Mouse (Mus musculus) stomach, postnatal 0 days (tissue): ENCODE measurements at regions not wholly inside any gene's neighbourhood (a gene's known extent, or its start where the extent isn't known, plus 50 kb on each side); places are given as distances from the start of the nearest gene placed in this dataset.

Experiments
- ATAC-seq: fragments of 200-750 bp; cut with Nextera tagmentation; 2 replicates; pipeline ENCODE4 v1.8.0; 2017; ENCODE audit not compliant: low FRiP score, low TSS enrichment
- DNase-seq: peaks from one replicate; pipeline ENCODE4 v3.0.0-alpha.2; 2016; ENCODE audit warnings: low spot score
- H3K27ac ChIP-seq: fragments of 300-500 bp; sonication (generic); replicated peaks from 2 replicates; pipeline ENCODE4 v1.5.1; 2014; ENCODE audit warnings: mild to moderate bottlenecking, control low read depth
- H3K27me3 ChIP-seq: fragments of 300-500 bp; sonication (generic); 2 replicates; pipeline ENCODE4 v1.6.1; 2014; ENCODE audit warnings: low read length; ENCODE audit not compliant: control insufficient read depth, insufficient read depth
- H3K36me3 ChIP-seq: fragments of 300-500 bp; sonication (generic); 2 replicates; pipeline ENCODE4 v1.6.1; 2014; ENCODE audit warnings: low read length, mixed read lengths; ENCODE audit not compliant: control insufficient read depth, insufficient read depth
- H3K4me1 ChIP-seq: fragments of 300-500 bp; sonication (generic); replicated peaks from 2 replicates; pipeline ENCODE4 v1.6.1; 2014; ENCODE audit warnings: antibody characterized with exemption; ENCODE audit not compliant: control insufficient read depth, insufficient read depth
- H3K4me2 ChIP-seq: fragments of 300-500 bp; sonication (generic); replicated peaks from 2 replicates; pipeline ENCODE4 v1.6.1; 2014; ENCODE audit warnings: low read depth, mild to moderate bottlenecking, control low read depth, moderate library complexity
- H3K4me3 ChIP-seq: fragments of 300-500 bp; sonication (generic); 2 replicates; pipeline ENCODE4 v1.5.1; 2014; ENCODE audit warnings: low read depth, low read length, control low read depth
- H3K9ac ChIP-seq: fragments of 300-500 bp; sonication (generic); 2 replicates; pipeline ENCODE4 v1.6.1; 2014; ENCODE audit warnings: mild to moderate bottlenecking, low read length, control low read depth, mixed read lengths
- H3K9me3 ChIP-seq: fragments of 300-500 bp; sonication (generic); 2 replicates; pipeline ENCODE4 v1.6.1; 2016; ENCODE audit warnings: low read length; ENCODE audit not compliant: control insufficient read depth
- CTCF ChIP-seq: IDR thresholded peaks from 2 replicates; pipeline ENCODE4 v1.5.1; 2016; ENCODE audit warnings: antibody characterized with exemption, low read depth, mild to moderate bottlenecking, moderate library complexity
- EP300 ChIP-seq: optimal IDR thresholded peaks from 2 replicates; pipeline ENCODE3; 2016; ENCODE audit warnings: antibody characterized with exemption
- WGBS: fragments of 180-500 bp; shearing (Covaris S2); extraction: QIAGEN DNeasy Blood & Tissue Kit; methylation state at CpG from one replicate; pipeline ENCODE4 v1.1.7; 2014; 5-methylcytosine and 5-hydroxymethylcytosine counted together

DNA sequence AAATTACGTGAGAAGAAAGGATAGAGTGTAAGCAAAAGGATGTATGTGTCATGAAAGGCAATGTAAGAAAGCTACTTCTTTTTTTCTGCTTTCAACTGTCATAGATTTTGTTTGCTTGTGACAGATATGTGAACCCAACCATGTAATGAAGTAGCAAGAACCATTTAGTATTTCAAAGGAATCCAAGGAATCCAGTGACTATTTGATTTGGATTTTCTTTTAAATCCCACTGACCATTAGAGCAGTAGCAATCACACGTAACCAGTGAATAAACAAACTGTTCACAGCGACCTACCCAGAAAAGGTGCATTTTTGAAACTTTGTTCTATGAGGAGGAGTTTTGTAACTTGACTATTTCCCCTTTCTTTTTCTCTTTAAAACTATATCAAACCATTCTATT is 981.2 kb upstream of the Luzp2 start:
- Histone ChIP-seq H3K27ac (no peak overlapping the region), H3K9me3 (no peaks in the 10 kb centered on the region), H3K9ac (no peak overlapping the region), H3K4me2 (no peak overlapping the region), H3K27me3 (no peaks in the 10 kb centered on the region), H3K36me3 (no peaks in the 10 kb centered on the region), H3K4me1 (no peaks in the 10 kb centered on the region), H3K4me3 (no peak overlapping the region)
- no peak for DNase-seq
- TF ChIP-seq EP300 (no peak), CTCF (no peak)
- no peak for ATAC-seq
- 36% methylated on average over 3 of the region's 3 CpGs for WGBS

- no peak for TF ChIP-seq EP300
- no peak for TF ChIP-seq CTCF
- 81% methylated on average over 2 of the region's 2 CpGs for WGBS
Observed at GRCm38 (mm10) chr7:53872480-53873200, 962.7 kb upstream of the Luzp2 start.

DNA sequence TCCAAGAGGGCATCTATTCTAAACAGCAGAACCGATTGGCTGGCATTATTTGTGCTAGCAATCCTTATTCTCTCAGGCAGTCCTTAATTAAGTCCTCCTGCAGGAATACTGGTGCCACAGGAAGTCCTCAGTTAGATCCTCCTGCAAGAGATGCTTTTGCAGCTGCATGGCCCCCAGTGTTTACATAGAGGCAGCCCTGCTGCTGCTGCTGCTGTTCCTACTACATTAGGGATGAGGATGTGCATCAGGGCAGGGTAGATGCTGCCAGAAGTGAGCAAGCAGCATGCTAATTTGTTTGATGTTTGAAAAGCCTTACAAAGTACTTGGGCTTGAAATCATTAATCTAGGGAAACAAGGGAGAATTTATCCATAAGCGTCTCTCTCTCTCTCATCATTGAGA is 922.3 kb upstream of the Luzp2 start:
- Histone ChIP-seq H3K9me3 (no peaks in the 10 kb centered on the region), H3K4me2 (no peak overlapping the region), H3K27me3 (no peaks in the 10 kb centered on the region), H3K9ac (no peak overlapping the region), H3K36me3 (no peaks in the 10 kb centered on the region), H3K4me3 (no peak overlapping the region), H3K4me1 (no peaks in the 10 kb centered on the region), H3K27ac (no peak overlapping the region)
- ATAC-seq = no peak
- WGBS = 58% methylated on average over 2 of the region's 2 CpGs
- no peak for DNase-seq
- no peak for TF ChIP-seq CTCF
- no peak for TF ChIP-seq EP300

More at GRCm38 (mm10) chr7:53872480-53873200, 962.7 kb upstream of the Luzp2 start:
- Histone ChIP-seq H3K9ac (no peak overlapping the region), H3K27ac (no peak overlapping the region), H3K4me1 (no peaks in the 10 kb centered on the region), H3K9me3 (no peaks in the 10 kb centered on the region), H3K4me2 (no peak overlapping the region), H3K27me3 (no peaks in the 10 kb centered on the region), H3K4me3 (no peak overlapping the region), H3K36me3 (no peaks in the 10 kb centered on the region)
- ATAC-seq (no peak), DNase-seq (no peak)

DNA sequence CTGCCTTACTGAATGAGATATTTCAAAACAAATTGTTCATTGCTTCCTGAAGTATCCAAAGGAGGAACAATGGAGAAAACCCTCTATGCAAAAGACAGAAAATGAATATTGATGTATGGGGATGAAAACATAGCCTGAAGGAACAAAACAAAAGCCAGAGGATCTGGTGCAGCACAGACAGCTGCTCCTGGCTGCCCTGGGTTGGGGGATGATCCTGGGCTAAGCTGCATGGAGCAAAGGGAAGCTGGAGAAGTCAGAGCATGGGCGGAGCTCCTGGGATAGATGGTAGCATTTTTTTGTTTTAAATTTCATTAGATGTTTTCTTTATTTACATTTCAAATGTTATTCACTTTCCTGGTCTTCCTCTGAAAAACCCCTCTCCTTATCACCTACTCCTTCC is 879.6 kb upstream of the Luzp2 start:
- H3K4me1 ChIP-seq = no peaks in the 10 kb centered on the region
- H3K9ac ChIP-seq = no peak overlapping the region
- WGBS = 65% methylated on average over 1 of the region's 1 CpGs
- ATAC-seq (no peak), DNase-seq (no peak)
- TF ChIP-seq CTCF = no peak
- no peak for TF ChIP-seq EP300
- no peak overlapping the region for H3K4me3 ChIP-seq
- H3K4me2 ChIP-seq = no peak overlapping the region
- no peak overlapping the region for H3K27ac ChIP-seq
- H3K36me3 ChIP-seq = no peaks in the 10 kb centered on the region
- no peaks in the 10 kb centered on the region for H3K9me3 ChIP-seq
- no peaks in the 10 kb centered on the region for H3K27me3 ChIP-seq

GRCm38 (mm10) chr7:53975480-53975879 is 859.8 kb upstream of the Luzp2 start:
- TF ChIP-seq CTCF (no peak), EP300 (no peak)
- Histone ChIP-seq H3K4me3 (no peak overlapping the region), H3K27ac (no peak overlapping the region), H3K36me3 (no peaks in the 10 kb centered on the region), H3K4me2 (no peak overlapping the region), H3K9ac (no peak overlapping the region), H3K27me3 (no peaks in the 10 kb centered on the region), H3K4me1 (no peaks in the 10 kb centered on the region), H3K9me3 (no peaks in the 10 kb centered on the region)
- ATAC-seq (no peak), DNase-seq (no peak)

DNA sequence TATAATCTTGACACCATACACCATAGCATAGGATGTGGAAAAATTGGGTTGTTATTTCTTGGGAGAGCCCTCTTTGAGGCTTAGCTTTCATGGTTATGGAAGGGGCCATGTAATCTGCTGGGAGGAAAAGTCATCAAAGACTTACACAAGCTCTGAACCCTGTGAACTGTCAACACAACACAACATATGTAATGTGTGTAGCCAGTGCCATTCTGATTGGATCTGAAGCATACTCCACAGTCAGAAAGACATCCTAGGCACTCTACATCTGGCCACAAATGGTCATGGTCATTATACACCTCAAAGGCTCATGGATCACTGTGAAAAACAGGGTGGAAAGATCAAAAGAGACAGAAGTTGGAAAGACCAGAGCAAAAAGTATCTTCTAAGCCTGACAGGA is 839.3 kb upstream of the Luzp2 start:
- no peaks in the 10 kb centered on the region for H3K9me3 ChIP-seq
- no peak for TF ChIP-seq CTCF
- H3K36me3 ChIP-seq = no peaks in the 10 kb centered on the region
- no peak overlapping the region for H3K27ac ChIP-seq
- no peak for DNase-seq
- H3K4me1 ChIP-seq = no peaks in the 10 kb centered on the region
- no peak overlapping the region for H3K4me3 ChIP-seq
- ATAC-seq = no peak
- no peak overlapping the region for H3K4me2 ChIP-seq
- H3K9ac ChIP-seq = no peak overlapping the region
- H3K27me3 ChIP-seq = no peaks in the 10 kb centered on the region
